Mouse (Mus musculus) liver, adult 2 months (tissue): ENCODE data around the gene Jag1. TPM values are rescaled to one million over a fixed set of nuclear protein-coding genes. Genes with fewer than 3 reads are reported as not detected.

ENCODE experiments used
- DNase-seq: peaks from one replicate; pipeline ENCODE4 v3.0.0-alpha.2; 2011; ENCODE audit warnings: low read depth, low spot score; ENCODE audit errors: extremely low read depth
- H3K27ac ChIP-seq: fragments of 200-500 bp; replicated peaks from 2 replicates; pipeline ENCODE4 v1.5.1; 2012; ENCODE audit warnings: low read depth, mild to moderate bottlenecking, control low read depth, inconsistent platforms, low read length; ENCODE audit not compliant: insufficient read depth
- H3K27me3 ChIP-seq: fragments of 200-500 bp; 2 replicates; pipeline ENCODE4 v1.6.1; 2012; ENCODE audit warnings: mild to moderate bottlenecking, moderate library complexity, low read length, inconsistent platforms; ENCODE audit not compliant: control insufficient read depth, insufficient read depth
- H3K36me3 ChIP-seq: fragments of 200-500 bp; 2 replicates; pipeline ENCODE4 v1.6.1; 2012; ENCODE audit warnings: low read length, inconsistent platforms; ENCODE audit not compliant: control insufficient read depth, insufficient read depth
- H3K4me1 ChIP-seq: fragments of 200-500 bp; 2 replicates; pipeline ENCODE4 v1.6.1; 2011; ENCODE audit warnings: low read length; ENCODE audit not compliant: control insufficient read depth, insufficient read depth
- H3K4me3 ChIP-seq: fragments of 200-500 bp; 2 replicates; pipeline ENCODE4 v1.5.1; 2011; ENCODE audit warnings: low read depth, mild to moderate bottlenecking, control low read depth, low read length, moderate library complexity; ENCODE audit not compliant: insufficient read depth
- H3K79me2 ChIP-seq: fragments of 200-500 bp; 2 replicates; pipeline ENCODE4 v1.6.1; 2012; ENCODE audit warnings: inconsistent platforms, mild to moderate bottlenecking, low read length, moderate library complexity; ENCODE audit not compliant: control insufficient read depth, insufficient read depth
- H3K9ac ChIP-seq: fragments of 200-500 bp; 2 replicates; pipeline ENCODE4 v1.6.1; 2012; ENCODE audit warnings: low read depth, mild to moderate bottlenecking, control low read depth, inconsistent platforms, low read length
- CTCF ChIP-seq: fragments of 200-500 bp; IDR thresholded peaks from 2 replicates; pipeline ENCODE4 v1.5.1; 2011; ENCODE audit warnings: low read depth, low read length, control low read depth
- POLR2A ChIP-seq: fragments of 200-500 bp; IDR thresholded peaks from 2 replicates; pipeline ENCODE4 v1.6.1; 2011; ENCODE audit warnings: low read length, control low read depth; ENCODE audit not compliant: insufficient read depth; ENCODE audit errors: extremely low read depth
- WGBS: fragments of 180-500 bp; shearing (Covaris S2); methylation state at CpG from one replicate; pipeline ENCODE4 v1.1.7; 2018; 5-methylcytosine and 5-hydroxymethylcytosine counted together
- polyA plus RNA-seq: library from polyadenylated mRNA; depleted of rRNA; stranded (reverse); fragments of >200 nt; gene quantifications from 2 replicates; pipeline ENCODE4 v1.2.3, GENCODE M21; 2012
- total RNA-seq: library from RNA; depleted of rRNA; stranded (reverse); fragments of >200 nt; gene quantifications from 2 replicates; pipeline ENCODE4 v1.2.3, GENCODE M21; 2014

The Jag1 gene
- total and polyA plus RNA-seq, 2 experiments = 0.84 to 2.2 TPM

GRCm38 (mm10) chr2:137087705-137088104 is 28.7 kb downstream of the Jag1 start:
- Histone ChIP-seq H3K27me3 (no peaks in the 10 kb centered on the region), H3K27ac (no peak overlapping the region), H3K4me3 (no peak overlapping the region), H3K9ac (no peak overlapping the region), H3K36me3 (peaks cover 55% of the 10 kb centered on the region), H3K4me1 (no peaks in the 10 kb centered on the region; the same call in 1 of the 2 replicates), H3K79me2 (no peaks in the 10 kb centered on the region; the same call in 1 of the 2 replicates)
- TF ChIP-seq CTCF (no peak), POLR2A (no peak)
- DNase-seq = no peak
- 87% methylated on average over 6 of the region's 6 CpGs for WGBS

GRCm38 (mm10) chr2:137086621-137087395 is 29.6 kb downstream of the Jag1 start:
- Histone ChIP-seq H3K27me3 (no peaks in the 10 kb centered on the region), H3K27ac (no peak overlapping the region), H3K79me2 (no peaks in the 10 kb centered on the region; the same call in 1 of the 2 replicates), H3K36me3 (peaks cover 49% of the 10 kb centered on the region), H3K4me3 (no peak overlapping the region), H3K9ac (no peak overlapping the region), H3K4me1 (no peaks in the 10 kb centered on the region; the same call in 1 of the 2 replicates)
- 94% methylated on average over 14 of the region's 14 CpGs for WGBS
- TF ChIP-seq CTCF (no peak), POLR2A (no peak)
- DNase-seq = no peak

- Histone ChIP-seq H3K4me3 (no peak overlapping the region), H3K9ac (no peak overlapping the region), H3K79me2 (no peaks in the 10 kb centered on the region; the same call in 1 of the 2 replicates), H3K27me3 (no peaks in the 10 kb centered on the region), H3K36me3 (peaks cover 34% of the 10 kb centered on the region), H3K27ac (no peak overlapping the region), H3K4me1 (peaks cover 6% of the 10 kb centered on the region; the same call in 1 of the 2 replicates)
- no peak for DNase-seq
- TF ChIP-seq POLR2A (no peak), CTCF (no peak)
- 81% methylated on average over 8 of the region's 8 CpGs for WGBS
Measured at GRCm38 (mm10) chr2:137085257-137085656, 31.2 kb downstream of the Jag1 start.

- no peaks in the 10 kb centered on the region; the same call in 1 of the 2 replicates for H3K79me2 ChIP-seq
- no peak overlapping the region for H3K4me3 ChIP-seq
- 89% methylated on average over 24 of the region's 24 CpGs for WGBS
- no peaks in the 10 kb centered on the region for H3K27me3 ChIP-seq
- no peak overlapping the region for H3K27ac ChIP-seq
- H3K4me1 ChIP-seq = peaks cover 9% of the 10 kb centered on the region; the same call in 1 of the 2 replicates
- no peak overlapping the region for H3K9ac ChIP-seq
- TF ChIP-seq POLR2A (no peak), CTCF (no peak)
- DNase-seq = no peak
- peaks cover 26% of the 10 kb centered on the region for H3K36me3 ChIP-seq
Measured at GRCm38 (mm10) chr2:137082896-137083620, 33.4 kb downstream of the Jag1 start.

- no peak overlapping the region for H3K9ac ChIP-seq
- H3K4me1 ChIP-seq = peaks cover 9% of the 10 kb centered on the region; the same call in 1 of the 2 replicates
- no peak for DNase-seq
- H3K79me2 ChIP-seq = no peaks in the 10 kb centered on the region; the same call in 1 of the 2 replicates
- 94% methylated on average over 7 of the region's 7 CpGs for WGBS
- H3K4me3 ChIP-seq = no peak overlapping the region
- H3K27me3 ChIP-seq = no peaks in the 10 kb centered on the region
- H3K27ac ChIP-seq = no peak overlapping the region
- TF ChIP-seq CTCF = no peak
- no peak for TF ChIP-seq POLR2A
- peaks cover 23% of the 10 kb centered on the region for H3K36me3 ChIP-seq
Measured at GRCm38 (mm10) chr2:137081001-137081400, 35.4 kb downstream of the Jag1 start.
